Mouse (Mus musculus) testis, adult 2 months (tissue): ENCODE results near the gene Auts2. TPM values are rescaled to one million over a fixed set of nuclear protein-coding genes. Genes with fewer than 3 reads are reported as not detected.

Source experiments
- H3K27ac ChIP-seq: fragments of 200-500 bp; 2 replicates; pipeline ENCODE4 v1.5.1; 2012; ENCODE audit warnings: low read depth, low read length; ENCODE audit not compliant: control insufficient read depth, insufficient read depth
- H3K27me3 ChIP-seq: fragments of 200-500 bp; 2 replicates; pipeline ENCODE4 v1.6.1; 2012; ENCODE audit warnings: mild to moderate bottlenecking, low read length, moderate library complexity; ENCODE audit not compliant: control insufficient read depth, insufficient read depth
- H3K36me3 ChIP-seq: fragments of 200-500 bp; 2 replicates; pipeline ENCODE4 v1.6.1; 2012; ENCODE audit warnings: mild to moderate bottlenecking, low read length; ENCODE audit not compliant: control insufficient read depth, insufficient read depth
- H3K4me1 ChIP-seq: fragments of 200-500 bp; 2 replicates; pipeline ENCODE4 v1.6.1; 2012; ENCODE audit warnings: low read length; ENCODE audit not compliant: control insufficient read depth, insufficient read depth
- H3K4me3 ChIP-seq: fragments of 200-500 bp; 2 replicates; pipeline ENCODE4 v1.5.1; 2012; ENCODE audit warnings: low read depth, mild to moderate bottlenecking, low read length, moderate library complexity, mixed read lengths; ENCODE audit not compliant: control insufficient read depth
- CTCF ChIP-seq: fragments of 200-500 bp; IDR thresholded peaks from 2 replicates; pipeline ENCODE4 v1.5.1; 2012; ENCODE audit warnings: low read depth, mild to moderate bottlenecking, inconsistent platforms, low read length, moderate library complexity; ENCODE audit not compliant: control insufficient read depth, insufficient read depth, insufficient replicate concordance
- POLR2A ChIP-seq: fragments of 200-500 bp; IDR thresholded peaks from 2 replicates; pipeline ENCODE4 v1.6.1; 2012; ENCODE audit warnings: low read depth, mild to moderate bottlenecking, inconsistent platforms, low read length, moderate library complexity; ENCODE audit not compliant: control insufficient read depth
- polyA plus RNA-seq: library from polyadenylated mRNA; depleted of rRNA; stranded (reverse); fragments of >200 nt; gene quantifications from 2 replicates; pipeline ENCODE4 v1.2.3, GENCODE M21; 2012

Auts2 gene
- polyA plus RNA-seq, 1 experiment, result 4.3 TPM

GRCm38 (mm10) chr5:132385244-132385855 lies 157.8 kb downstream of the Auts2 start:
- no peaks in the 10 kb centered on the region for H3K27me3 ChIP-seq
- no peaks in the 10 kb centered on the region for H3K4me1 ChIP-seq
- TF ChIP-seq CTCF (no peak), POLR2A (no peak)
- no peak overlapping the region for H3K27ac ChIP-seq
- no peaks in the 10 kb centered on the region for H3K36me3 ChIP-seq
- H3K4me3 ChIP-seq, result no peak overlapping the region

DNA sequence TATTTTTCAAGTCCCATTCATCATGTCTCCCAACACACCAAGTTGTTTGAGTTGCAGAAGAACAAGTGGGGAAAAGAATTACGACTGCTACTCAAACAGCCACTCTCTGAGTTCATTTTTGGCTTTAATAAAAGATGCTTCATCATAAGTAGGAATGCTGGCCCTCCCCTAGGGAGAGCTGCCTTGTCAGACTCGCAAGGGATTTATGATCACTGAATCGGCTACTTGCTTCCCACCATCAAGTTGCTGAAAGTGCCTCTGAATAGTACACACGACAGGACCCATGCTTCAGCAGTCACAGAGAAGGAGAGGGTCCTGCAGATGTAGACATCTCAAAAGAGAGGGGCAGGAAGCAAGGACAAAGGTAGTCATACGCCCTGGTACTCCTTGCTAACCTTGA lies 162.9 kb downstream of the Auts2 start:
- H3K36me3 ChIP-seq, result no peaks in the 10 kb centered on the region
- no peak overlapping the region for H3K27ac ChIP-seq
- no peaks in the 10 kb centered on the region for H3K27me3 ChIP-seq
- no peak for TF ChIP-seq CTCF
- no peak for TF ChIP-seq POLR2A
- no peak overlapping the region for H3K4me3 ChIP-seq
- H3K4me1 ChIP-seq, result no peaks in the 10 kb centered on the region

DNA sequence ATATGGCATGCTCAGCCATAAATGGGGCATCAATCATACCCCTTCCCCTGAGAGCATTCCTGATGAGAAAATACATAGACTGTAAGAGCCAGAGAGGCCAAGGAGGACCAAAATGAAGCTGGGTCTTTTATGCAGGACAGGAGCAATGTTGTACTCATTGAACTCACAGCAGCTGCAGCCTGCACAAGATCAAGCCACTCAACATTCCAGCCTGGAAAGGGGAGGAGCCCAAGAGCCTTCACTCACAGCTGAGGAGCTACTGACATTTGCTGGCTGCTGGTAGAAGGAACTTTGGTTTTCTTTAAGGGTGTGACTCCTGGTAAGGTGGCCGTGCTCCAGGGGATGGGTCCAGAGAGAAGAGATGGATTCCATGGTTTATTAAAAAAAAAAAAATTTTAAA lies 164.2 kb downstream of the Auts2 start:
- Histone ChIP-seq H3K4me3 (no peak overlapping the region), H3K36me3 (no peaks in the 10 kb centered on the region), H3K27ac (no peak overlapping the region), H3K4me1 (no peaks in the 10 kb centered on the region), H3K27me3 (no peaks in the 10 kb centered on the region)
- TF ChIP-seq POLR2A (no peak), CTCF (no peak)

DNA sequence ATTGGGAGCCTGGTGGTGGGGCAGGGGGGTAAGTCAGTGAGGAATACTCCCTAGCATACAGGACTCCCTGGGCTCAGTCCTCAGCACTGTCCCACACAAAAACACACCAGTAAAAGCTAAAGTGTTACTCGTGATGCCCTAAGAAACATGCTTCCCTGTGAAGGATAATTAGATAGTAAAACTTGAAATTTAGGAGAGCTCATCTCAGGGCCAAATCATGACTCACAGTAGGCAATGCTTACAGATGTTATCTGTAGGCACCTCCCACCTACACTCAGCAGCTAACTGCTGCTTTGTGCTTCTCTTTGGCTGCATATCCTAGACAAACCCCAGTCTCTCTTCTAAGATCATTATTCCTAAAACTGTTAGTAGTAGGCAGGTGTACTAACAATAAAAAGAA lies 168.0 kb downstream of the Auts2 start:
- H3K27me3 ChIP-seq, result no peaks in the 10 kb centered on the region
- no peaks in the 10 kb centered on the region for H3K36me3 ChIP-seq
- H3K4me3 ChIP-seq, result no peak overlapping the region
- H3K4me1 ChIP-seq, result no peaks in the 10 kb centered on the region
- H3K27ac ChIP-seq, result no peak overlapping the region
- TF ChIP-seq CTCF, result no peak

DNA sequence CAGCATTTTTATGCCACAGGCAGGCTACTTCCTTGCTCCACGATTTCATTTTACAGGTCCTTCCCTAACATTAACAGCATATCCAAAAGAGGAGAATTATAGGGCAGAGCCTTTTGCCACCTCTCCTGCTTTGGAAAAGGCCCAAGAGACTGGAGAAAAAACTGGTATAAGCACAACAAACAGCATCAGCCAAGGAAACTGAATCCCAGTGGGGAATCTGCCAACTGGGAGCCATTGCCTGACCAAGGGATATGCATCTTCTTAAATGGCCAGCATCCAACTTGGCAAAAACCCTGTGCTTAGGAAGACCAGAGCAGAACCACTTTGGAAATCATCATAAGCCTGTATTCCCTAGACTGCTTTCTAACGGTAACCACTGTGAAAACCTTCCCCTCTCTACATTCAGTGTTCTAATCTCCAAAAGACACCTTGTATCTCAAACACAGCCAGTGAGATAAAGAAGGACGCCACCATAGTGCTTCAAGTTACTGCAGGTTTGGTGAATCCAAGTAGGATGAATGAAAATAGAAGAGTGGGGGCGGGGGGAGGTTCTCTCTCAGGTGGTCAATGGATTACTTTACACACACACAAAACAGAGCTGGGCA lies 169.6 kb downstream of the Auts2 start:
- TF ChIP-seq POLR2A, result no peak
- TF ChIP-seq CTCF, result no peak
- Histone ChIP-seq H3K36me3 (no peaks in the 10 kb centered on the region), H3K27ac (no peak overlapping the region), H3K4me1 (no peaks in the 10 kb centered on the region; the same call in 1 of the 2 replicates), H3K27me3 (no peaks in the 10 kb centered on the region), H3K4me3 (no peak overlapping the region)

DNA sequence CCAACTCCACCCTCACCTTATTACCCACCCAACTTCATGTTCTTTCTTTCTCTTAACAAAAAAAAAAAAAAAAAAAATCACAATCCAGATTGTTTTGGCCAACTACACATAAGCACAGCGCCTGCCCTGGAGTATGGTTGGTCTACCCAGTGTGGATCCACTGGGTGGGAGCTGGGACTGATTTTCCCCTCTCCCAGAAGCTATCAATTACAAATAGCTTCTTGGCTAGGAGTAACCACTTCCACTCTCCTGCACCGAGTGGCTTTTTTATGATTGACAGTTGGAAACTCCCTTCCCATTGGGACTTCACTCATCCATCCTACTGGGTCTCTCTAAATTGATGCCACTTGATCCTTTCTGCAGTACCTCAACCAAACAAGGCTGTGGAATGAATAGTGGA lies 170.5 kb downstream of the Auts2 start:
- TF ChIP-seq POLR2A, result no peak
- no peak for TF ChIP-seq CTCF
- Histone ChIP-seq H3K27ac (no peak overlapping the region), H3K4me1 (no peaks in the 10 kb centered on the region; the same call in 1 of the 2 replicates), H3K27me3 (no peaks in the 10 kb centered on the region), H3K4me3 (no peak overlapping the region), H3K36me3 (no peaks in the 10 kb centered on the region)

DNA sequence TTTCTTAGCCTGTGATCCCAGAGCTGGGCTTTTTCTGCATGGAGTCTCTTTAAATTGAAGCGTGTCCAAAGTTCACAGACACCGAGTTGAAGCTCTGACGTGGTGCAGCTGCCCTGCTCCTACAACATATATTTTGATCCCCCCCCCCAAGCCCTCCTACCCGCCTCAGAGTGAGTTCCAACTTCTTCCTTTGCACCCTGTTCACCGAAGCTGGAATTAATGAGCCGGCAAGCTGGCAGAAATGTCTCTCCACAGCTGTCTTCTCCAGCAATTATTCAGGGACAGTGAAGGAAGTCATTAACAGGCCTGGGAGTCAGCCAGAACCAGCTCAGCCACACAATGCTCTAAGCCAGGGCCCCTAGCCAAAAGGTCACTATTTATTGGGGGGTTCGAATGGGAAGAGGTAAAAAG lies 174.5 kb downstream of the Auts2 start:
- H3K27ac ChIP-seq, result no peak overlapping the region

More for the DNA sequence above, 174.5 kb downstream of the Auts2 start:
- Histone ChIP-seq H3K4me1 (no peaks in the 10 kb centered on the region; the same call in 1 of the 2 replicates), H3K36me3 (no peaks in the 10 kb centered on the region), H3K4me3 (no peak overlapping the region), H3K27me3 (no peaks in the 10 kb centered on the region)
- TF ChIP-seq CTCF, result no peak
